8 mouse cellular contexts compared by ENCODE assay signal in genomic region chr14:25466361-25466760, GRCm38 (mm10). TPM values are rescaled to one million over a fixed set of nuclear protein-coding genes. Genes with fewer than 3 reads are reported as not detected.
DNase-seq lines count a peak whose midpoint lies in the region; ATAC-seq and TF ChIP-seq lines count a peak whose summit lies in the region.

No protein-coding gene starts in this region.

- no peak overlapping the region for H3K4me3 ChIP-seq in forebrain, embryonic 12.5 days (replicated peaks)
- H3K4me3 ChIP-seq in forebrain, postnatal 0 days (ENCODE audit: low read depth, low read length), result no peak overlapping the region
- no peak overlapping the region for H3K4me3 ChIP-seq in thymus, adult 2 months (ENCODE audit: control insufficient read depth, insufficient read depth, low read length)
- no peak overlapping the region for H3K4me3 ChIP-seq in stomach, postnatal 0 days (ENCODE audit: low read depth, low read length)

- peak overlapping the region; percentile 18; the same call in 1 of the 2 replicates for H3K9ac ChIP-seq in forebrain, embryonic 12.5 days
- H3K9ac ChIP-seq in forebrain, postnatal 0 days, result no peak overlapping the region
- no peak overlapping the region for H3K9ac ChIP-seq in stomach, postnatal 0 days (ENCODE audit: low read length)

- H3K27ac ChIP-seq in forebrain, embryonic 12.5 days, result no peak overlapping the region
- no peak overlapping the region for H3K27ac ChIP-seq in forebrain, postnatal 0 days (ENCODE audit: low read depth, low read length)
- H3K27ac ChIP-seq in thymus, adult 2 months (ENCODE audit: control insufficient read depth, insufficient read depth, low read length), result no peak overlapping the region
- peak overlapping the region; percentile 82 for H3K27ac ChIP-seq in stomach, postnatal 0 days (replicated peaks)

- H3K4me1 ChIP-seq in forebrain, embryonic 12.5 days, result peaks cover 99% of the 10 kb centered on the region
- H3K4me1 ChIP-seq in forebrain, postnatal 0 days (ENCODE audit: insufficient read depth), result peaks cover 26% of the 10 kb centered on the region
- peaks cover 56% of the 10 kb centered on the region for H3K4me1 ChIP-seq in thymus, adult 2 months (replicated peaks; ENCODE audit: control insufficient read depth, insufficient read depth, low read length)
- H3K4me1 ChIP-seq in stomach, postnatal 0 days (replicated peaks; ENCODE audit: control insufficient read depth, insufficient read depth), result peaks cover 39% of the 10 kb centered on the region

- no peak for TF ChIP-seq CTCF in forebrain, postnatal 0 days (IDR thresholded peaks at IDR 0.05; ENCODE audit: low read depth)
- TF ChIP-seq CTCF in thymus, adult 2 months (IDR thresholded peaks at IDR 0.05; ENCODE audit: borderline replicate concordance, control insufficient read depth, extremely low read depth, insufficient read depth, low read length, poor library complexity), result no peak
- no peak for TF ChIP-seq CTCF in stomach, postnatal 0 days (IDR thresholded peaks at IDR 0.05; ENCODE audit: low read depth)

- H3K9me3 ChIP-seq in forebrain, embryonic 12.5 days, result no peaks in the 10 kb centered on the region
- H3K9me3 ChIP-seq in forebrain, postnatal 0 days (ENCODE audit: low read length), result no peaks in the 10 kb centered on the region
- no peaks in the 10 kb centered on the region for H3K9me3 ChIP-seq in stomach, postnatal 0 days (ENCODE audit: control insufficient read depth, low read length)

- 79% methylated on average over 4 of the region's 4 CpGs for WGBS in forebrain, embryonic 12.5 days
- 69% methylated on average over 4 of the region's 4 CpGs for WGBS in forebrain, postnatal 0 days
- 15% methylated on average over 4 of the region's 4 CpGs for WGBS in thymus, adult 2 months
- 28% methylated on average over 4 of the region's 4 CpGs for WGBS in stomach, postnatal 0 days

- TF ChIP-seq EP300 in stomach, postnatal 0 days (optimal IDR thresholded peaks at IDR 0.05), result no peak

- DNase-seq in forebrain, postnatal 0 days, result no peak
- DNase-seq in thymus, adult 2 months, result peak; percentile 18
- DNase-seq in thymus, postnatal 10 days (ENCODE audit: low spot score in 2 of 2), result no peak
- peak; percentile 85 to 91 for DNase-seq in kidney, postnatal 36 days
- peak; percentile 79 for DNase-seq in stomach, postnatal 0 days (ENCODE audit: low spot score)
- no peak for DNase-seq in Muller cell, postnatal 12 days (ENCODE audit: inconsistent ontology term)
- DNase-seq in urinary bladder, postnatal 36 days (ENCODE audit: low spot score in 2 of 2), result no peak

- ATAC-seq in forebrain, embryonic 12.5 days (ENCODE audit: low FRiP score), result no peak
- ATAC-seq in forebrain, postnatal 0 days, result no peak
- peak; percentile 77 for ATAC-seq in stomach, postnatal 0 days (ENCODE audit: low FRiP score, low TSS enrichment)

- no peak for TF ChIP-seq POLR2A in thymus, adult 2 months (IDR thresholded peaks at IDR 0.05; ENCODE audit: control insufficient read depth, extremely low read depth, insufficient read depth, low read length, poor library complexity)

- H3K27me3 ChIP-seq in forebrain, embryonic 12.5 days, result no peaks in the 10 kb centered on the region
- H3K27me3 ChIP-seq in forebrain, postnatal 0 days (ENCODE audit: insufficient read depth, low read length), result no peaks in the 10 kb centered on the region
- no peaks in the 10 kb centered on the region for H3K27me3 ChIP-seq in thymus, adult 2 months (ENCODE audit: control insufficient read depth, insufficient read depth, low read length)
- H3K27me3 ChIP-seq in stomach, postnatal 0 days (ENCODE audit: control insufficient read depth, insufficient read depth, low read length), result no peaks in the 10 kb centered on the region

- H3K4me2 ChIP-seq in forebrain, embryonic 12.5 days, result no peak overlapping the region
- H3K4me2 ChIP-seq in forebrain, postnatal 0 days (ENCODE audit: low read depth), result no peak overlapping the region
- no peak overlapping the region for H3K4me2 ChIP-seq in stomach, postnatal 0 days (replicated peaks; ENCODE audit: low read depth)

- H3K36me3 ChIP-seq in forebrain, embryonic 12.5 days (replicated peaks), result no peaks in the 10 kb centered on the region
- H3K36me3 ChIP-seq in forebrain, postnatal 0 days (ENCODE audit: insufficient read depth), result no peaks in the 10 kb centered on the region
- no peaks in the 10 kb centered on the region for H3K36me3 ChIP-seq in thymus, adult 2 months (ENCODE audit: control insufficient read depth, insufficient read depth, low read length)
- H3K36me3 ChIP-seq in stomach, postnatal 0 days (ENCODE audit: control insufficient read depth, insufficient read depth, low read length), result no peaks in the 10 kb centered on the region

RNA-seq across cellular contexts. Expression of gene Zmiz1, which starts 7.4 kb away (rescaled TPM):
- polyA plus RNA-seq in forebrain, embryonic 12.5 days (2016; fragmentation: Nextera tagmentation; extraction: Ambion mirVana), result 64.1 and 68.3 TPM in 2 replicates
- total RNA-seq in forebrain, postnatal 0 days (2014; rRNA removed), result 48.5 and 75.6 TPM in 2 replicates
- 27.7 and 38.0 TPM in 2 replicates for polyA plus RNA-seq in forebrain, postnatal 0 days (2015; fragmentation: Nextera tagmentation; extraction: Ambion mirVana)
- 58.9 and 93.6 TPM in 2 replicates for polyA plus RNA-seq in thymus, adult 2 months (2012; rRNA removed)
- polyA plus RNA-seq in stomach, postnatal 0 days (2015; fragmentation: Nextera tagmentation; extraction: Ambion mirVana), result 13.0 and 13.8 TPM in 2 replicates

Comparison
In these comparisons a context has a peak if more than half of its experiments do, and no peak if none do; other contexts are left out.
1. DNase-seq: peak in thymus, adult 2 months (single experiment), kidney, postnatal 36 days (2 of 2) and stomach, postnatal 0 days (single experiment); none in forebrain, postnatal 0 days (single experiment), thymus, postnatal 10 days (0 of 2), Muller cell, postnatal 12 days (single experiment) and urinary bladder, postnatal 36 days (0 of 2).